Mouse (Mus musculus): ENCODE measurements at regions not wholly inside any gene's neighbourhood (a gene's known extent, or its start where the extent isn't known, plus 50 kb on each side); places are given as distances from the start of the nearest gene placed in this dataset.

- Histone ChIP-seq H3K9me3 (ENCODE audit: control insufficient read depth, low read length) (no peaks in the 10 kb centered on the region), H3K4me2 (ENCODE audit: low read depth, low read length) (no peak overlapping the region), H3K9ac (ENCODE audit: low read depth, low read length) (no peak overlapping the region), H3K4me3 (ENCODE audit: low read length) (no peak overlapping the region), H3K4me1 (ENCODE audit: control insufficient read depth, insufficient read depth, low read length) (no peaks in the 10 kb centered on the region), H3K27ac (ENCODE audit: low read length) (no peak overlapping the region), H3K27me3 (replicated peaks; ENCODE audit: control insufficient read depth, insufficient read depth, low read length) (no peaks in the 10 kb centered on the region), H3K36me3 (ENCODE audit: control insufficient read depth, insufficient read depth, low read length) (no peaks in the 10 kb centered on the region)
- ATAC-seq, result no peak
- WGBS, result 64% methylated on average over 7 of the region's 7 CpGs
Observed at GRCm38 (mm10) chr7:73308981-73309380, 66.3 kb upstream of the Rgma start.

- no peak overlapping the region for H3K27ac ChIP-seq (ENCODE audit: low read length)
- no peak for ATAC-seq
- H3K4me1 ChIP-seq (ENCODE audit: control insufficient read depth, insufficient read depth, low read length), result no peaks in the 10 kb centered on the region
- 91% methylated on average over 10 of the region's 10 CpGs for WGBS
- H3K36me3 ChIP-seq (ENCODE audit: control insufficient read depth, insufficient read depth, low read length), result no peaks in the 10 kb centered on the region
- no peak overlapping the region for H3K9ac ChIP-seq (ENCODE audit: low read depth, low read length)
- no peaks in the 10 kb centered on the region for H3K9me3 ChIP-seq (ENCODE audit: control insufficient read depth, low read length)
- no peak overlapping the region for H3K4me2 ChIP-seq (ENCODE audit: low read depth, low read length)
- H3K4me3 ChIP-seq (ENCODE audit: low read length), result no peak overlapping the region
- H3K27me3 ChIP-seq (replicated peaks; ENCODE audit: control insufficient read depth, insufficient read depth, low read length), result no peaks in the 10 kb centered on the region
Observed at GRCm38 (mm10) chr7:73310056-73310455, 65.3 kb upstream of the Rgma start.

- no peak for ATAC-seq
- Histone ChIP-seq H3K36me3 (ENCODE audit: control insufficient read depth, insufficient read depth, low read length) (no peaks in the 10 kb centered on the region), H3K4me3 (ENCODE audit: low read length) (no peak overlapping the region), H3K9ac (ENCODE audit: low read depth, low read length) (no peak overlapping the region), H3K4me1 (ENCODE audit: control insufficient read depth, insufficient read depth, low read length) (no peaks in the 10 kb centered on the region), H3K27me3 (replicated peaks; ENCODE audit: control insufficient read depth, insufficient read depth, low read length) (no peaks in the 10 kb centered on the region), H3K9me3 (ENCODE audit: control insufficient read depth, low read length) (no peaks in the 10 kb centered on the region), H3K4me2 (ENCODE audit: low read depth, low read length) (no peak overlapping the region), H3K27ac (ENCODE audit: low read length) (no peak overlapping the region)
- 95% methylated on average over 15 of the region's 15 CpGs for WGBS
Observed at GRCm38 (mm10) chr7:73310581-73311136, 64.7 kb upstream of the Rgma start.

DNA sequence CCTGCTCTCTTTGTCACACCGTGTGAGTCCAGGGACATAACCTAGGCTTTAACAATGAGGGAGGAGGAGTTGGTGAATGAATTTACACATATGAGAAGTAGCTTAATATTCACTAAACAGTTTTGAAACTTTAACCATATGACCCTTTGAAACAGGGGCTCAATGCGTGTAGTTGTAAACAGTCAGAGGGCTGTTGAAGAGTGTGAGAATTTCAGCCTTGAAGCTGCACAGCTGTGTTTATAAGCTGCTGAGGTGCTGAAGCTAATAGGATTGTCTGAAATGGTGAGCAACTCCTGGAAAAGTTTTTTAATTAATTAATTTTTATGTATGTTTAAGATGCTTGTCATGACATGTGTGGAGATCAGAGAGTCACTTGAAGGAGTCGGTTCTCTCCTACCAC is 59.8 kb upstream of the Rgma start:
- no peak for ATAC-seq
- Histone ChIP-seq H3K36me3 (ENCODE audit: control insufficient read depth, insufficient read depth, low read length) (no peaks in the 10 kb centered on the region), H3K27ac (ENCODE audit: low read length) (no peak overlapping the region), H3K9ac (ENCODE audit: low read depth, low read length) (no peak overlapping the region), H3K4me1 (ENCODE audit: control insufficient read depth, insufficient read depth, low read length) (no peaks in the 10 kb centered on the region), H3K4me2 (ENCODE audit: low read depth, low read length) (no peak overlapping the region), H3K27me3 (replicated peaks; ENCODE audit: control insufficient read depth, insufficient read depth, low read length) (no peaks in the 10 kb centered on the region), H3K9me3 (ENCODE audit: control insufficient read depth, low read length) (no peaks in the 10 kb centered on the region), H3K4me3 (ENCODE audit: low read length) (no peak overlapping the region)
- 49% methylated on average over 3 of the region's 3 CpGs for WGBS

DNA sequence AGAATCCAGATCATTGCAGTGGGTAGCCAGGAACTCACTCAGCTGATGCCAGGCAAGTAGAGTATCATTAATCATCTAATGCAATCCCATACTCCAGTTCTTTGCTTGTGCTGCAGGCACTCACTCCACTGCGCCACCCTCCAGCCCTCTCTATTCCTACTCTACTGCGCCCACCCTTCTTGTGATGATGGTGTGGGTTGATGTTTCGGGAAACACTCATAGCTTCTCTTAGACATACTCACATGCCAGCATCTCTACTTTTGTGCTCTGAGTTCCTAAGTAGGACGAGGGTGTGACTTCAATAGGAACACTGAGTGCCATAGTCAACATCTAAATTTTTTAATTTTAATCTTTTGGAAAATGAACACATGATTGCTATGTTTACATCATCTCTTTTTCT is 57.7 kb upstream of the Rgma start:
- Histone ChIP-seq H3K36me3 (ENCODE audit: control insufficient read depth, insufficient read depth, low read length) (no peaks in the 10 kb centered on the region), H3K27ac (ENCODE audit: low read length) (no peak overlapping the region), H3K9me3 (ENCODE audit: control insufficient read depth, low read length) (no peaks in the 10 kb centered on the region), H3K4me2 (ENCODE audit: low read depth, low read length) (no peak overlapping the region), H3K27me3 (replicated peaks; ENCODE audit: control insufficient read depth, insufficient read depth, low read length) (no peaks in the 10 kb centered on the region), H3K9ac (ENCODE audit: low read depth, low read length) (no peak overlapping the region), H3K4me1 (ENCODE audit: control insufficient read depth, insufficient read depth, low read length) (no peaks in the 10 kb centered on the region), H3K4me3 (ENCODE audit: low read length) (no peak overlapping the region)
- WGBS, result 93% methylated on average over 4 of the region's 4 CpGs
- ATAC-seq, result no peak

GRCm38 (mm10) chr7:73319004-73319403 is 56.3 kb upstream of the Rgma start:
- Histone ChIP-seq H3K9me3 (ENCODE audit: control insufficient read depth, low read length) (no peaks in the 10 kb centered on the region), H3K36me3 (ENCODE audit: control insufficient read depth, insufficient read depth, low read length) (no peaks in the 10 kb centered on the region), H3K9ac (ENCODE audit: low read depth, low read length) (no peak overlapping the region), H3K4me2 (ENCODE audit: low read depth, low read length) (no peak overlapping the region), H3K4me3 (ENCODE audit: low read length) (no peak overlapping the region), H3K4me1 (ENCODE audit: control insufficient read depth, insufficient read depth, low read length) (no peaks in the 10 kb centered on the region), H3K27me3 (replicated peaks; ENCODE audit: control insufficient read depth, insufficient read depth, low read length) (no peaks in the 10 kb centered on the region), H3K27ac (ENCODE audit: low read length) (no peak overlapping the region)
- 85% methylated on average over 6 of the region's 6 CpGs for WGBS
- no peak for ATAC-seq

DNA sequence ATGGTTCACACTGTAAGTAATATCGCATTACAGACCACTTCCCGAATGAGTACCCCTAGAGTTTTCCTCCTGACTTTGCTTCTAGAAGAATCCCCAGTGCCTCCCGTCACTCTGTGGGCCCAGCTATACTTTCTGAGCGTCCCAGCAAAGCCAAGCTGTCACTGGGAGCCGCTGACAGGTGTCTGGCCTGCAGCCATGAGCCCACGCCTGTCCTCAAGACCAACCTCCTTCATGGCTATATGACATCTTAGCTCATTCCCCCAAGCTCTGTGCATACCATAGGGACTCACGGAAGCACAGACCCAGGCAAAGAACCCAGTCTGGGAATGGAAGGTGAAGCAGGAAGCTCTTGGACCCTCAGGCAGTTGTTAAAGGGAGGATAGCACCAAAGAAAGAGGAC is 55.3 kb upstream of the Rgma start:
- ATAC-seq, result no peak
- Histone ChIP-seq H3K4me3 (ENCODE audit: low read length) (no peak overlapping the region), H3K9ac (ENCODE audit: low read depth, low read length) (no peak overlapping the region), H3K27ac (ENCODE audit: low read length) (no peak overlapping the region), H3K4me2 (ENCODE audit: low read depth, low read length) (no peak overlapping the region), H3K27me3 (replicated peaks; ENCODE audit: control insufficient read depth, insufficient read depth, low read length) (no peaks in the 10 kb centered on the region), H3K36me3 (ENCODE audit: control insufficient read depth, insufficient read depth, low read length) (no peaks in the 10 kb centered on the region), H3K4me1 (ENCODE audit: control insufficient read depth, insufficient read depth, low read length) (no peaks in the 10 kb centered on the region), H3K9me3 (ENCODE audit: control insufficient read depth, low read length) (no peaks in the 10 kb centered on the region)
- 89% methylated on average over 7 of the region's 7 CpGs for WGBS

DNA sequence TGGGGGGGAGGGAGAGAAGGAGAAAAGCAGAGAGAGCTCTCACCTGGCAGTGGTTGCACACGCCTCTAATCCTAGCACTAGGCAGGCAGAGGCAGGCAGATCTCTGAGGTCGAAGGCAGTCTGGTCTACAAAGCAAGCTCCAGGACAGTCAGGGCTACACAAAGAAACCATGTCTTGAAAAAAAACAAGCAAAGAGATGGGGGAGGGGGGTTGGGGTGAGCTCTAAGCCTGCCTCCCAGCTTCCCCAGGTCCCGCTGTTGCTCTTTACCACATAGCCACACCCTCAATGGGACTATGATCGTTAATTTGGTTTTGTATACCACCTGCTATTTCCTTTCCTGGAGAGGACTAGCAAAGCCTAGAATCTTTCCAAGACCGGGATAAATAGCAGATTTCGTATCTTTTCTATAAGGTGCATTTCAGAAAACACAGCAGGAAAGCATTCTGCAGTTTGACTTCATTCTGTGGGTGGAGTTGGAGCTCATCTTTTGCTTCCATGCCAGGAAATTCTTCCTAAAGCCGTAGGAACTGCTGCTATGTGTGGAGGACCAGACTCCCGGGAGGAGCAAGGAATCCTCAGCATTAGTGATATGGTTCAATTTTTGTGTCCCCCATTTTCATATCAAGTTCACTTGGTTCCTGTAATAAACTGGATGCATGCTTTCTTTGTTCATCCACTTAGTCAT is 52.7 kb upstream of the Rgma start:
- Histone ChIP-seq H3K9me3 (ENCODE audit: control insufficient read depth, low read length) (no peaks in the 10 kb centered on the region), H3K36me3 (ENCODE audit: control insufficient read depth, insufficient read depth, low read length) (no peaks in the 10 kb centered on the region), H3K27ac (ENCODE audit: low read length) (no peak overlapping the region), H3K4me3 (ENCODE audit: low read length) (no peak overlapping the region), H3K9ac (ENCODE audit: low read depth, low read length) (no peak overlapping the region), H3K4me2 (ENCODE audit: low read depth, low read length) (no peak overlapping the region), H3K27me3 (replicated peaks; ENCODE audit: control insufficient read depth, insufficient read depth, low read length) (no peaks in the 10 kb centered on the region), H3K4me1 (ENCODE audit: control insufficient read depth, insufficient read depth, low read length) (no peaks in the 10 kb centered on the region; the same call in 1 of the 2 replicates)
- WGBS, result 75% methylated on average over 8 of the region's 8 CpGs
- ATAC-seq, result no peak

GRCm38 (mm10) chr7:73323556-73323955 is 51.8 kb upstream of the Rgma start:
- H3K27me3 ChIP-seq (replicated peaks; ENCODE audit: control insufficient read depth, insufficient read depth, low read length), result no peaks in the 10 kb centered on the region
- H3K9ac ChIP-seq (ENCODE audit: low read depth, low read length), result no peak overlapping the region
- ATAC-seq, result no peak
- H3K36me3 ChIP-seq (ENCODE audit: control insufficient read depth, insufficient read depth, low read length), result no peaks in the 10 kb centered on the region
- peak overlapping the region; percentile 27 for H3K4me2 ChIP-seq (ENCODE audit: low read depth, low read length)
- H3K4me1 ChIP-seq (ENCODE audit: control insufficient read depth, insufficient read depth, low read length), result peaks cover 9% of the 10 kb centered on the region
- 32% methylated on average over 12 of the region's 12 CpGs for WGBS
- H3K4me3 ChIP-seq (ENCODE audit: low read length), result no peak overlapping the region
- no peaks in the 10 kb centered on the region for H3K9me3 ChIP-seq (ENCODE audit: control insufficient read depth, low read length)
- H3K27ac ChIP-seq (ENCODE audit: low read length), result no peak overlapping the region

DNA sequence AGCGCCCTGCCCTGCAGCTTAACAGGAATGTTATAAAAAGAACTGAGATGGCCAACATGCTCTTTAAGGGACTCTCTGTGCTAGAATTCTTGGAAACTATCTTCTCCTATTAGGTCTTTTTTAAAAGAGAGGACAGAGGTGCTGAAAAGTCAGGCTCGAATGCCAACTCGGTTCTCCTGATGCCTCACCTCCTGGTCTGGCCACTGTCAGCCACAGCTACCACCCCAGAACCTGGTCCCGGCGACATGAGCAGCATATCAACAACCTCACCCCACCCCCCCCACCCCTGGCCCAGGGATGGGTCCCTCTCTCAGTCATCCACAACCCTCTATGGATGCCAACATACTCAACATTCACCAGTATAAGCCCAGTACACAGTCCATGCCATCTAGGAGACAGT is 49.8 kb upstream of the Rgma start:
- Histone ChIP-seq H3K9ac (ENCODE audit: low read depth, low read length) (no peak overlapping the region), H3K9me3 (ENCODE audit: control insufficient read depth, low read length) (no peaks in the 10 kb centered on the region), H3K27me3 (replicated peaks; ENCODE audit: control insufficient read depth, insufficient read depth, low read length) (no peaks in the 10 kb centered on the region), H3K36me3 (ENCODE audit: control insufficient read depth, insufficient read depth, low read length) (no peaks in the 10 kb centered on the region), H3K4me3 (ENCODE audit: low read length) (no peak overlapping the region), H3K27ac (ENCODE audit: low read length) (no peak overlapping the region), H3K4me2 (ENCODE audit: low read depth, low read length) (no peak overlapping the region), H3K4me1 (ENCODE audit: control insufficient read depth, insufficient read depth, low read length) (peaks cover 20% of the 10 kb centered on the region)
- WGBS, result 90% methylated on average over 5 of the region's 5 CpGs
- ATAC-seq, result no peak
